Mouse (Mus musculus) bone marrow macrophage, adult 2 months (primary cell): ENCODE measurements around the gene Mrpl23.

ENCODE experiments used
- CTCF ChIP-seq: IDR thresholded peaks from 2 replicates; pipeline ENCODE4 v1.5.1; 2012; ENCODE audit warnings: low read depth, mild to moderate bottlenecking, low read length, moderate library complexity
- POLR2A ChIP-seq: IDR thresholded peaks from 2 replicates; pipeline ENCODE4 v1.6.1; 2012; ENCODE audit warnings: mild to moderate bottlenecking, low read depth, low read length, borderline replicate concordance

GRCm38 (mm10) chr7:142555366-142556088 lies 23.0 kb downstream of the Mrpl23 start:
- TF ChIP-seq CTCF, result no peak
- no peak for TF ChIP-seq POLR2A
